Mouse (Mus musculus): ENCODE measurements at regions not wholly inside any gene's neighbourhood (a gene's known extent, or its start where the extent isn't known, plus 50 kb on each side); places are given as distances from the start of the nearest gene placed in this dataset.

DNA sequence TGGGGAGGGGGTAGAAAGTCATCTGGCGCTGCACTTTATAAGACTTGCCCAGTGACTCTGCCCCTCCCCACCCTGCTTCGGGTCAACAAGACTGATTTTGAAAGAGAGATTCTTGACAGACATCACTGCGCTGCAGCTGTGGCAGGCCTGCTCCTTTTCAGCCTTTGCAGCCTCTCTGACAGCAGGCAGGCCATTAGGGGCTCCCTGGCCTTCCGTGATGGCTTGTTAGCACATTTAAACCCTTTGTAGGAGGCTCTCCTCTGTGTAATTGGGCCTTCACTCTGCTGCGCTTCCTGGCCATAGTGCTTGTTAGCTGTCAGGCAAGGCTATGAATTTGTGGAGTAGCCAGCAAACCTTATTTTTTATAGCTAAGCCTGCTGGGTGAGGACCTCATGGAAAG lies 232.3 kb upstream of the Wscd1 start:
- Histone ChIP-seq H3K36me3 (ENCODE audit: control insufficient read depth in 1 of 2, insufficient read depth in 2 of 2, low read length in 2 of 2) (no peaks in the 10 kb centered on the region), H3K79me2 (ENCODE audit: control insufficient read depth, insufficient read depth, low read length, poor library complexity) (no peaks in the 10 kb centered on the region), H3K4me1 (ENCODE audit: control insufficient read depth in 1 of 2, insufficient read depth in 2 of 2, low read length in 2 of 2) (no peaks in the 10 kb centered on the region), H3K4me3 (ENCODE audit: control insufficient read depth in 1 of 2, insufficient read depth in 1 of 2, low read depth in 2 of 2, low read length in 2 of 2) (no peak overlapping the region), H3K27me3 (ENCODE audit: control insufficient read depth in 1 of 2, insufficient read depth in 2 of 2, low read length in 2 of 2) (no peaks in the 10 kb centered on the region), H3K9me3 (replicated peaks; ENCODE audit: insufficient read depth, low read length) (no peaks in the 10 kb centered on the region), H3K9ac (ENCODE audit: control insufficient read depth, low read depth, low read length, poor library complexity, severe bottlenecking) (no peak overlapping the region), H3K27ac (ENCODE audit: control insufficient read depth, low read depth, low read length) (no peak overlapping the region)
- no peak for TF ChIP-seq UBTF (IDR thresholded peaks at IDR 0.05; ENCODE audit: borderline replicate concordance, insufficient read depth, low read depth, low read length)
- no peak for TF ChIP-seq MYC (IDR thresholded peaks at IDR 0.05; ENCODE audit: low read depth, low read length)
- no peak for TF ChIP-seq ETS1 (IDR thresholded peaks at IDR 0.05; ENCODE audit: low read depth, low read length)
- DNase-seq (ENCODE audit: low read depth, low spot score): no peak

DNA sequence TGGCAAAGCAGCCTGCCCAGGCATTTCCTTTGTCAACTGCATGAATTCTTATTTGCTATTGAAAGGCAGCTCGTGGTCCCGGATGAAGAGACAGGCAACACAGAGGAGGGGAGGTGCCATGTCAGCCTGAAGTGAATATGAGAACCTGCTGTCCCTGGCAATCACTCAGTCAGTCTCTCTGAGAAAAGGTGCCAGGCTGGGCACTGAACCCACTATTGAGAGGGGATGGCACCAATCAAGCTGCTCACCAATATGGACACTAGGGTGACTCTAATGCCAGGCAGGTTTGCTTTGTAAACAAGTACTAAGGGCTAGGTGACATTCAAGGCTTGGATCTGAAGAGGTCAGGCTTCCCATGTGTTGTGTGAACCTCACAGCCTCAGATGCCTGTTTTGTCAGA lies 222.0 kb upstream of the Wscd1 start:
- Histone ChIP-seq H3K79me2 (ENCODE audit: control insufficient read depth, insufficient read depth, low read length, poor library complexity) (no peaks in the 10 kb centered on the region), H3K27me3 (ENCODE audit: control insufficient read depth in 1 of 2, insufficient read depth in 2 of 2, low read length in 2 of 2) (no peaks in the 10 kb centered on the region), H3K36me3 (ENCODE audit: control insufficient read depth in 1 of 2, insufficient read depth in 2 of 2, low read length in 2 of 2) (no peaks in the 10 kb centered on the region), H3K9ac (ENCODE audit: control insufficient read depth, low read depth, low read length, poor library complexity, severe bottlenecking) (no peak overlapping the region), H3K4me3 (ENCODE audit: control insufficient read depth in 1 of 2, insufficient read depth in 1 of 2, low read depth in 2 of 2, low read length in 2 of 2) (no peak overlapping the region), H3K4me1 (ENCODE audit: control insufficient read depth in 1 of 2, insufficient read depth in 2 of 2, low read length in 2 of 2) (no peaks in the 10 kb centered on the region), H3K27ac (ENCODE audit: control insufficient read depth, low read depth, low read length) (no peak overlapping the region), H3K9me3 (replicated peaks; ENCODE audit: insufficient read depth, low read length) (no peaks in the 10 kb centered on the region)
- no peak for TF ChIP-seq RAD21 (IDR thresholded peaks at IDR 0.05; ENCODE audit: low read depth, low read length)
- TF ChIP-seq MYB (IDR thresholded peaks at IDR 0.05; ENCODE audit: low read depth, low read length): no peak
- no peak for TF ChIP-seq GATA1 (IDR thresholded peaks at IDR 0.05; ENCODE audit: low read depth, low read length)
- TF ChIP-seq CTCF (IDR thresholded peaks at IDR 0.05 in 2 of 3, conservative IDR thresholded peaks at IDR 0.05 in 1 of 3; ENCODE audit: control insufficient read depth in 1 of 3, insufficient read depth in 1 of 3, low read depth in 2 of 3, low read length in 3 of 3, poor library complexity in 1 of 3, severe bottlenecking in 1 of 3): no peak
- TF ChIP-seq CHD1 (IDR thresholded peaks at IDR 0.05; ENCODE audit: low read depth, low read length): no peak
- no peak for TF ChIP-seq MAFK (IDR thresholded peaks at IDR 0.05; ENCODE audit: borderline replicate concordance, low read depth, low read length)
- TF ChIP-seq MEF2A (IDR thresholded peaks at IDR 0.05; ENCODE audit: extremely low read depth, insufficient replicate concordance, low read depth, low read length, poor library complexity, severe bottlenecking): no peak
- TF ChIP-seq NELFE (IDR thresholded peaks at IDR 0.05; ENCODE audit: low read depth, low read length): no peak
- no peak for TF ChIP-seq E2F4 (IDR thresholded peaks at IDR 0.05; ENCODE audit: borderline replicate concordance, low read depth, low read length)
- no peak for TF ChIP-seq SIN3A (IDR thresholded peaks at IDR 0.05; ENCODE audit: low read length)
- no peak for TF ChIP-seq KAT2A (conservative IDR thresholded peaks at IDR 0.05; ENCODE audit: low read depth, low read length)
- no peak for TF ChIP-seq BHLHE40 (IDR thresholded peaks at IDR 0.05; ENCODE audit: borderline replicate concordance, low read depth, low read length)
- DNase-seq (ENCODE audit: low read depth, low spot score): no peak

DNA sequence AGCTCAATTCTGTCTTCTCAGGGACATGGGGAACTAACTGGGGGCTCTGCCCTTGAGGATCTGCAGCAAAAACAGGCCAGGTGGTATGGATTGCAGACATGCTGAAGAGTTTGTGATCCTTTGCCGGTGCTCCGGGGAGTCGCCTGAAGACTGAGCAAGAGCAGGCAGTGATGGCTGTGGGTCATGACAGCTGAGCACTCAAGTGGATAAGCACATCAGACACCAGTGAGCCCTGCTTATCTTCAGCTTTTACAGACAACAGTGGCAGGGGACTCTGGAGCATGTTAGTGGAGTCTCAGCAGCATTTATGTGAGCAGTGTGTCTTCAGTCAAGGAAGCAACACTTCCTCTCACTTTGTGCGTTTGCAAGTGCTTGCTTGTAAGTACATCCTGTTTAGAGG lies 221.1 kb upstream of the Wscd1 start:
- no peak overlapping the region for H3K9ac ChIP-seq (ENCODE audit: control insufficient read depth, low read depth, low read length, poor library complexity, severe bottlenecking)
- no peaks in the 10 kb centered on the region for H3K27me3 ChIP-seq (ENCODE audit: control insufficient read depth in 1 of 2, insufficient read depth in 2 of 2, low read length in 2 of 2)
- H3K79me2 ChIP-seq (ENCODE audit: control insufficient read depth, insufficient read depth, low read length, poor library complexity): no peaks in the 10 kb centered on the region
- H3K4me3 ChIP-seq (ENCODE audit: control insufficient read depth in 1 of 2, insufficient read depth in 1 of 2, low read depth in 2 of 2, low read length in 2 of 2): no peak overlapping the region
- no peak overlapping the region for H3K27ac ChIP-seq (ENCODE audit: control insufficient read depth, low read depth, low read length)
- H3K9me3 ChIP-seq (replicated peaks; ENCODE audit: insufficient read depth, low read length): no peaks in the 10 kb centered on the region
- no peak for TF ChIP-seq CTCF (IDR thresholded peaks at IDR 0.05 in 2 of 3, conservative IDR thresholded peaks at IDR 0.05 in 1 of 3; ENCODE audit: control insufficient read depth in 1 of 3, insufficient read depth in 1 of 3, low read depth in 2 of 3, low read length in 3 of 3, poor library complexity in 1 of 3, severe bottlenecking in 1 of 3)
- TF ChIP-seq RCOR1 (IDR thresholded peaks at IDR 0.05; ENCODE audit: low read depth, low read length): no peak
- TF ChIP-seq ZNF384 (IDR thresholded peaks at IDR 0.05; ENCODE audit: low read depth, low read length): no peak
- TF ChIP-seq MYB (IDR thresholded peaks at IDR 0.05; ENCODE audit: low read depth, low read length): no peak
- TF ChIP-seq KAT2A (conservative IDR thresholded peaks at IDR 0.05; ENCODE audit: low read depth, low read length): no peak
- TF ChIP-seq ZKSCAN1 (IDR thresholded peaks at IDR 0.05; ENCODE audit: low read depth, low read length): no peak
- TF ChIP-seq HCFC1 (IDR thresholded peaks at IDR 0.05; ENCODE audit: low read depth, low read length): no peak
- DNase-seq (ENCODE audit: low read depth, low spot score): no peak
- no peaks in the 10 kb centered on the region for H3K4me1 ChIP-seq (ENCODE audit: control insufficient read depth in 1 of 2, insufficient read depth in 2 of 2, low read length in 2 of 2)
- H3K36me3 ChIP-seq (ENCODE audit: control insufficient read depth in 1 of 2, insufficient read depth in 2 of 2, low read length in 2 of 2): no peaks in the 10 kb centered on the region
